Mouse (Mus musculus): ENCODE measurements around the gene Bak1.

DNA sequence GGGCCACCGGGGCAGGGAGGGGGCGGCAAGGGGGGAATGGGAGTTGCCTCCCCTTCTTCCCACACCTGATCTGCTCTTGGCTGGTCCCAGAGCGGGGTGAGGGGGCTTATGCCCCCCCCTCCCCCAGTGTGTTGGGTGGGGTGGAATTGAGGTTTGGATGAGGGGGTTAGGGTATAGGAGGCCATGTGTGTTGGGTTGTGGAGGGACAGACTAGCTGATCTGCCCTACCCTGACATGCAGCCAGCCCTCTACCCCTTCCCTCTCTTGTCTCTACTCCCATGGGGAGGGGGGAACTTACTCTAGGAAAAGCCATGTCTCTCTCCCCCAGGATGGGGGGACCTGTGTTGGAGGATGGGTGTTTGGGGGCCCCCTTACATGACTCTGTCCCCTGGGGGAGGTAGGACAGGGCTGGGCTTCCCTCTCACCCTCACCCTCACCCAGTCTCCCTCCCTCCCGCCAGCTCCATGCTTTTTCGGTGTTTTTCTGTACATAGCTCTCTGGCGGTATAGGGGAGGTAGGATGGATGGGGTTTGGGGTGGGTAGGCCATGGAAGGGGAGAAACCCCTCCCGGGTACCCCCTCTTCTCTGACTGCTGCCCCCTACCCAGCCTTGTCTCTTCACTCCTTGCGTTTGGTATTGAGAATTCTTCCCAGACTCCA lies 57.4 kb downstream of the Bak1 start:
- TF ChIP-seq TAL1 (IDR thresholded peaks at IDR 0.05; ENCODE audit: low read length) (no peak), GATA1 (IDR thresholded peaks at IDR 0.05; ENCODE audit: low read length) (no peak)
